Mouse (Mus musculus) midbrain, embryonic 14.5 days (tissue): ENCODE measurements at regions not wholly inside any gene's neighbourhood (a gene's known extent, or its start where the extent isn't known, plus 50 kb on each side); places are given as distances from the start of the nearest gene placed in this dataset.

Source experiments
- ATAC-seq: fragments of 200-750 bp; cut with Nextera tagmentation; 2 replicates; pipeline ENCODE4 v1.8.0; 2017; ENCODE audit warnings: moderate number of reproducible peaks, moderate library complexity; ENCODE audit not compliant: low FRiP score, low TSS enrichment
- DNase-seq: peaks from one replicate; pipeline ENCODE4 v3.0.0-alpha.2; 2015
- H3K27ac ChIP-seq: fragments of 300-500 bp; sonication (generic); replicated peaks from 2 replicates; pipeline ENCODE4 v1.5.1; 2014; ENCODE audit warnings: mild to moderate bottlenecking, low read depth, low read length, moderate library complexity
- H3K27me3 ChIP-seq: fragments of 300-500 bp; sonication (generic); 2 replicates; pipeline ENCODE4 v1.6.1; 2014; ENCODE audit warnings: low read length, control low read depth, mixed read lengths; ENCODE audit not compliant: control insufficient read depth, insufficient read depth
- H3K36me3 ChIP-seq: fragments of 300-500 bp; sonication (generic); 2 replicates; pipeline ENCODE4 v1.6.1; 2014; ENCODE audit warnings: low read length, control low read depth; ENCODE audit not compliant: control insufficient read depth, insufficient read depth
- H3K4me1 ChIP-seq: fragments of 300-500 bp; sonication (generic); 2 replicates; pipeline ENCODE4 v1.6.1; 2014; ENCODE audit warnings: mild to moderate bottlenecking, antibody characterized with exemption, low read length, control low read depth; ENCODE audit not compliant: control insufficient read depth, insufficient read depth
- H3K4me2 ChIP-seq: fragments of 300-500 bp; sonication (generic); 2 replicates; pipeline ENCODE4 v1.6.1; 2014; ENCODE audit warnings: mild to moderate bottlenecking, low read length, moderate library complexity
- H3K4me3 ChIP-seq: fragments of 300-500 bp; sonication (generic); replicated peaks from 2 replicates; pipeline ENCODE4 v1.5.1; 2014; ENCODE audit warnings: low read depth, low read length
- H3K9ac ChIP-seq: fragments of 300-500 bp; sonication (generic); replicated peaks from 2 replicates; pipeline ENCODE4 v1.6.1; 2014; ENCODE audit warnings: mild to moderate bottlenecking, low read length, moderate library complexity
- H3K9me3 ChIP-seq: fragments of 300-500 bp; sonication (generic); 2 replicates; pipeline ENCODE4 v1.6.1; 2016; ENCODE audit warnings: low read length, control low read depth, mixed read lengths; ENCODE audit not compliant: control insufficient read depth
- WGBS: fragments of 180-500 bp; shearing (Covaris S2); extraction: QIAGEN DNeasy Blood & Tissue Kit; methylation state at CpG from one replicate; pipeline ENCODE4 v1.1.7; 2014; 5-methylcytosine and 5-hydroxymethylcytosine counted together

- WGBS, result 83% methylated on average over 6 of the region's 6 CpGs
- Histone ChIP-seq H3K27me3 (no peaks in the 10 kb centered on the region), H3K27ac (no peak overlapping the region), H3K36me3 (no peaks in the 10 kb centered on the region), H3K9ac (no peak overlapping the region), H3K9me3 (no peaks in the 10 kb centered on the region), H3K4me1 (no peaks in the 10 kb centered on the region), H3K4me3 (no peak overlapping the region), H3K4me2 (no peak overlapping the region)
- DNase-seq, result no peak
- ATAC-seq, result no peak
These were observed 72.0 kb downstream of the Tnfaip3 start for GRCm38 (mm10) chr10:18943296-18944075.

GRCm38 (mm10) chr10:18946727-18947126, 68.7 kb downstream of the Tnfaip3 start:
- no peaks in the 10 kb centered on the region for H3K4me1 ChIP-seq
- no peak overlapping the region for H3K4me3 ChIP-seq
- no peaks in the 10 kb centered on the region for H3K36me3 ChIP-seq
- DNase-seq, result no peak
- no peaks in the 10 kb centered on the region for H3K9me3 ChIP-seq
- H3K9ac ChIP-seq, result no peak overlapping the region
- no peaks in the 10 kb centered on the region for H3K27me3 ChIP-seq
- no peak for ATAC-seq
- no peak overlapping the region for H3K27ac ChIP-seq
- H3K4me2 ChIP-seq, result no peak overlapping the region
